Mouse (Mus musculus): ENCODE measurements around the gene Usp19.

DNA sequence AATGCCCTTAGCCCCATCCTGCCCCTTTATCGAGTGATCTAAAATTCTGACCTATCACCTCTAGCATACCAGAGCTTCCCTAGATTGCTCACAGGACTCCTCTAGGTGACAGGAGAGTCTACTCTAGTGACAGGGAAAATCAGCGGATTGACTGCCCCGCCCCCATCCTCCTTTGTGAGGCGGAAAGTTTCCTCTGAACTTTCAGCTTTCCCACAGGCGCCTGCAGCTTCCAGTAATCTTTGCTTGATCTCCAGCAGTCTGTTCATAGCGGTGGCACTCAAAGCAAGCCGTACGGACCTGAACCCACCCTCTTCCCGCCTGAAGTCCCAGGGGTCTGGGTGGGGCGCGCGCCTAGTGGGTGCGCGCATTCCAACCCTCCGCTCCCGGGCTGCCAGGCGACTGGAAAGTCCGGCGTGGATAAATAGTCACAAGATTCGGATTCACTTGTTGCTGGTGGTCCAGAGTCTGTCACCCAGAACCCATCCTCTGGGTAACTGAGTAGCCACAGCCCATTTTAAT, 11.7 kb upstream of the Usp19 start:
- no peak for TF ChIP-seq CTCF (IDR thresholded peaks at IDR 0.05; ENCODE audit: control insufficient read depth, insufficient read depth, insufficient replicate concordance, low read depth, low read length)
- no peak for TF ChIP-seq POLR2A (IDR thresholded peaks at IDR 0.05; ENCODE audit: control insufficient read depth, low read depth, low read length)

Data from testis, adult 2 months (tissue).